ENCODE assay signal across 8 mouse cellular contexts in genomic region chr5:102783585-102783984, GRCm38 (mm10).
DNase-seq lines count a peak whose midpoint lies in the region; ATAC-seq and TF ChIP-seq lines count a peak whose summit lies in the region.
"Had no signal": no experiment of that assay in that cellular context is flagged by ENCODE, and none has a peak within 500 bp of the region (broad histone marks: within the 10 kb centered on the region; RNA-seq: fewer than 3 reads in every experiment).

No protein-coding gene starts in this region.

- H3K79me2 ChIP-seq in C2C12 (ENCODE audit: control insufficient read depth, insufficient read depth): no peaks in the 10 kb centered on the region

- H3K27me3 ChIP-seq in heart, embryonic 10.5 days (ENCODE audit: insufficient read depth, poor library complexity, severe bottlenecking): no peaks in the 10 kb centered on the region
- no peaks in the 10 kb centered on the region for H3K27me3 ChIP-seq in C2C12 (ENCODE audit: control insufficient read depth, insufficient read depth, insufficient read length)
- H3K27me3 ChIP-seq in heart, embryonic 15.5 days: no peaks in the 10 kb centered on the region
- no peaks in the 10 kb centered on the region for H3K27me3 ChIP-seq in lung, embryonic 16.5 days (ENCODE audit: control insufficient read depth, insufficient read depth, low read depth, low read length)
- H3K27me3 ChIP-seq: liver, embryonic 13.5 days had no signal

- H3K27ac ChIP-seq in heart, embryonic 10.5 days: no peak overlapping the region
- no peak overlapping the region for H3K27ac ChIP-seq in heart, embryonic 15.5 days
- no peak overlapping the region for H3K27ac ChIP-seq in lung, embryonic 16.5 days (ENCODE audit: low read length)
- H3K27ac ChIP-seq: liver, embryonic 13.5 days had no signal

- no peak overlapping the region for H3ac ChIP-seq in C2C12 (ENCODE audit: control insufficient read depth, insufficient read length, low read depth)

- no peaks in the 10 kb centered on the region for H3K79me3 ChIP-seq in C2C12 (ENCODE audit: low read depth)

- no peaks in the 10 kb centered on the region for H3K9me3 ChIP-seq in heart, embryonic 10.5 days
- H3K9me3 ChIP-seq in heart, embryonic 15.5 days (replicated peaks): no peaks in the 10 kb centered on the region
- no peaks in the 10 kb centered on the region for H3K9me3 ChIP-seq in lung, embryonic 16.5 days (ENCODE audit: control insufficient read depth, low read length)
- H3K9me3 ChIP-seq: liver, embryonic 13.5 days had no signal

- DNase-seq in heart, adult 18-20 months: peak; percentile 57 to 61
- no peak for DNase-seq in heart, embryonic 10.5 days (ENCODE audit: low spot score)
- no peak for DNase-seq in yolk sac, embryonic 10.5 days (ENCODE audit: low spot score)
- DNase-seq: liver, embryonic 13.5 days had no signal

- 0 out of 2 replicates have a peak, but pooled peaks cover 2% of the 10 kb centered on the region for H3K4me1 ChIP-seq in heart, embryonic 10.5 days
- H3K4me1 ChIP-seq in heart, embryonic 15.5 days (replicated peaks): no peaks in the 10 kb centered on the region
- peaks cover 5% of the 10 kb centered on the region for H3K4me1 ChIP-seq in lung, embryonic 16.5 days (replicated peaks; ENCODE audit: control insufficient read depth, insufficient read depth, low read length)
- H3K4me1 ChIP-seq: liver, embryonic 13.5 days had no signal

- 0 out of 2 replicates have a peak, but pooled peaks have one; percentile 27 for ATAC-seq in heart, embryonic 15.5 days (replicated peaks; ENCODE audit: insufficient number of reproducible peaks, insufficient read depth, low FRiP score, low read depth)
- ATAC-seq in lung, embryonic 16.5 days (ENCODE audit: low read depth): peak; percentile 77
- no peak for ATAC-seq in inflammation-experienced regulatory T-cells, adult 6 months

- 58% methylated on average over 4 of the region's 4 CpGs for WGBS in heart, embryonic 10.5 days
- WGBS in heart, embryonic 15.5 days: 57% methylated on average over 4 of the region's 4 CpGs
- WGBS in lung, embryonic 16.5 days: 39% methylated on average over 4 of the region's 4 CpGs

- no peak overlapping the region for H3K4me2 ChIP-seq in heart, embryonic 15.5 days
- no peak overlapping the region for H3K4me2 ChIP-seq in lung, embryonic 16.5 days (ENCODE audit: low read depth, low read length)
- H3K4me2 ChIP-seq: liver, embryonic 13.5 days had no signal

- no peak overlapping the region for H3K4me3 ChIP-seq in heart, embryonic 10.5 days
- no peak overlapping the region for H3K4me3 ChIP-seq in C2C12 (ENCODE audit: insufficient read depth, poor library complexity, severe bottlenecking)
- no peak overlapping the region for H3K4me3 ChIP-seq in heart, embryonic 15.5 days
- no peak overlapping the region for H3K4me3 ChIP-seq in lung, embryonic 16.5 days (ENCODE audit: low read length)
- H3K4me3 ChIP-seq: liver, embryonic 13.5 days had no signal

- TF ChIP-seq CTCF in C2C12 (IDR thresholded peaks at IDR 0.05; ENCODE audit: control insufficient read depth, insufficient read depth, insufficient read length): no peak

- no peaks in the 10 kb centered on the region for H3K36me3 ChIP-seq in heart, embryonic 10.5 days
- H3K36me3 ChIP-seq in C2C12 (ENCODE audit: control insufficient read depth, insufficient read depth): no peaks in the 10 kb centered on the region
- no peaks in the 10 kb centered on the region for H3K36me3 ChIP-seq in heart, embryonic 15.5 days
- no peaks in the 10 kb centered on the region for H3K36me3 ChIP-seq in lung, embryonic 16.5 days (ENCODE audit: control insufficient read depth, insufficient read depth, low read length)
- H3K36me3 ChIP-seq: liver, embryonic 13.5 days had no signal

- no peak overlapping the region for H3K9ac ChIP-seq in heart, embryonic 15.5 days
- H3K9ac ChIP-seq in lung, embryonic 16.5 days (ENCODE audit: low read length): no peak overlapping the region
- H3K9ac ChIP-seq: liver, embryonic 13.5 days had no signal

TF ChIP-seq in C2C12, 6 proteins besides CTCF, POLR2A, EP300 and RAD21:
- no peak for TF ChIP-seq CEBPB (IDR thresholded peaks at IDR 0.05; ENCODE audit: low read depth)
- peak; percentile 59 for TF ChIP-seq MYOD1 (IDR thresholded peaks at IDR 0.05; ENCODE audit: control insufficient read depth, insufficient read length, low read depth)

Comparison
In these comparisons a context has a peak if more than half of its experiments do, and no peak if none do; other contexts are left out.
1. DNase-seq: peak in heart, adult 18-20 months (2 of 2); none in heart, embryonic 10.5 days (single experiment) and yolk sac, embryonic 10.5 days (single experiment).